Mouse (Mus musculus) spleen, embryonic (tissue): ENCODE measurements around the gene Pgls.

Source experiments
- CTCF ChIA-PET: fragments of 350-600 bp; sonication (Branson Sonifier 250); formaldehyde crosslinking; loops from one replicate; lab custom pipeline; 2022; lab: Charles Lee

The Pgls gene

GRCm38 (mm10) chr8:71631897-71632296, 39.9 kb downstream of the Pgls start:
- CTCF ChIA-PET, result interaction anchor here (1.1 kb wide), 1 partner anchor 69 kb away, joined by 3 read pairs; no protein-coding TSS in a partner anchor

- CTCF ChIA-PET, result interaction anchor here (1.3 kb wide), 1 partner anchor 70 kb away, joined by 4 read pairs; no protein-coding TSS in a partner anchor
Observed at GRCm38 (mm10) chr8:71633164-71633563, 41.2 kb downstream of the Pgls start.

DNA sequence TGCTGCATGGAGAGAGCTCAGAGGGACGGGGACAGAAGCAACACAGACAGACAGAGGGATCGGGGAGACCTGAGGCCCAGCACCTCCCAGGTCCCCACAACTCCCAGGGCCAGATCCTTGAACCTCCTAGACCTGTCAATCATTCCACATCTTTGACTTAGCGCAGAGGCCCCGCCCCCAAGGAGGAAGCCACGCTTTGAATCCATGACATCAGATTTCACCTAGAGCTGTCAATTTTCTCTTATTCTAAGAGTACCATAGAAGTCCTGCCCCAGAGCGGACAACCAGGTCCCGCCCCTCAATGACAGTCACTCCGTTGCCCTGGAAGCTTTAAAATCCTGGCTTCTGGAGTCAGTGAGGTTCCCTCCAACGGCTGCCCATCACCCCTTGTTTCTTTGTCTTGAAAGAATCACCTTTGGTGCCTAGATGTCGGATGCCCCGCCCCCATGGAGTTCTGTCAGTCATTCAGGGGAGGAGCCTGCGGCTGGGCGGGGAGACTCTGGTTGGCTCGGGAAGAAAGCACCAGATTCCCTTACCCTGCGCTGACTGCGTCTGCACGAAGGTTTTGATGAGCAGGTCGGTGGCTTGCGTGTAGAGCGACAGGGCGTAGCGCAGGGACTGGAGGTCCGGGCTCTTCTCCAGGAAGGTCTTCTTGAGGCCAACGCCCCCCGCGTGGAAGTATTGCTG, 42.1 kb downstream of the Pgls start:
- CTCF ChIA-PET, result interaction anchor here (1.3 kb wide), 1 partner anchor 71 kb away, joined by 4 read pairs; no protein-coding TSS in a partner anchor

- CTCF ChIA-PET, result no interaction called here
Observed at GRCm38 (mm10) chr8:71637149-71638095, 45.4 kb downstream of the Pgls start.

DNA sequence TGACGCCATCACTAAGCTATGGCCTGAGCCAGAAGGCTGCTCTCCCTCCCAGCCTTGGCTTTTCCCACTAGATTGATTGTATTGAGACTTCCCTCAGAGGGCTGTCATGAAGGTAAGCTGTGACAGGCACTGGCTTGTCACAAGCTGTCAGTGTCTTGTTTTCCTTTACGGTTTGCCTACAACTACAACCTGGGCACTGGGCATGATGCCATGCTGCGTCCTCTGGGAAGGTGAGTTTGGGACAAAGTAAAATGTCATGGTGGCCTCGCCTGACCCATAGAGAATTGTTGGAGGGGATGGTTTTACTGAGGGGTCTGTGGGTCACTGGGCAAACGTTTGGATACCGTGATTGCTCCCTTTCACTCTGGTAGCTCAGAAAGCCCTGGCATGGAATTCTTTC, 46.3 kb downstream of the Pgls start:
- CTCF ChIA-PET, result interaction anchor here (0.6 kb wide), 1 partner anchor 38 kb away, joined by 5 read pairs; no protein-coding TSS in a partner anchor

GRCm38 (mm10) chr8:71639318-71639717, 47.3 kb downstream of the Pgls start:
- CTCF ChIA-PET, result interaction anchor here (0.6 kb wide), 1 partner anchor 90 kb away, joined by 7 read pairs; no protein-coding TSS in a partner anchor

DNA sequence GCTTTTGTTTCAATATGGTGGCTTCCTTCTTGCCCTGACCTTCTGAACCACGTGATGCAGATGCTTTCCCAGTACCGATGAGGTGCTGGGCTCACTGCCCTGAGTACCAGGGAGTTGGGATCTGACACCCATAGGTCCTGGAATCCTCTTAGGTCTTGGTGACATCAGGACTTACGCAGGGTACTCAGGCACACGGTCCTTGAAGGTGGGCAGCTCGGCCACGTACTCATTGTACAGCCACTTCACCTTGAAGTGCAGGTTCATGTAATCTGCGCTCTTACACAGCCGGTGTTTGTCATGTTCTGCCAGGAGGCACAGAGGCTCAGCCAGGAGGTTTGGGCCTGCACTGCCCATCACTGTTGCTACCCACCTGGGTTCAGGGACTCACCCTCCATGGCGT, 53.5 kb downstream of the Pgls start:
- CTCF ChIA-PET, result no interaction called here
